Comparison of ENCODE assay signal across 10 mouse cellular contexts in the genomic region with DNA sequence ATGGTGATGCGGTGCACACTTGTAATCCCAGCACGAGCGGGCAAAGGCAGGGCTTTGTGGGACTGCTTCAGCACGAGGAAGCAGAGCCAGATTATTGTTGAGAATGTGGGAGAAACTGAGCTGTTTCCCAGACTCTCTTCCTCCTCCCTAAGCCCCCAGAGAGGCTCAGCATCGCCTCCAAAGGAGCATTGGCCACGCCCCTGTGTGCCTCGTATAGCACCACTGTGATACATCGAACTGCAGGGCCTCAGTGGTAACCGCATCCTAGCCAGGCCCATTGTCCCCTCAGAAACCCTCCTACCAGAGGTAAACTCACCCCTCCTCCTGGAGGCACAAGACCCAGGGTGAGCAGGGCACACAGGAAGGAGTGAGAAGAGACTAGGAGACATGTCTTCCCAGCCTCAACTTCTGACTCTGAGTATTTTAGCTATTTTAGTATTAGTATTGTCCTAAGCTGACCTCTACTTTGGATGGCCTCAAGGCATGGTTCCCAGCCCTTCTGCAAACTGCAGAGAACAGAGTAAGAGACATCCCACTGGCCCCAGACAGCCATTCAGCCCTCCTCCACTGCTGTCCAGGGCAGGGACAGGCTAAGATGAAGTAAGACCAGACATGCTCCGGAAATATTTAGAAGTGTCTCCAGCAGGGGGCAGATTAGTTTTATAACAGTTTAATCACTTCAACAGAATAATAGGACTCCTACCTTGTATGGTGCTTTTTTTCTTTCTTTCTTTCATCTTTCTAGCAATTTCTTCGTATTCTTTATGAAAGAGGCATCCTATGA. TPM values are rescaled to one million over a fixed set of nuclear protein-coding genes. Genes with fewer than 3 reads are reported as not detected.
A peak's percentile ranks its signal among the peaks of the same experiment; 100 is the strongest.
DNase-seq lines count a peak whose midpoint lies in the region; ATAC-seq and TF ChIP-seq lines count a peak whose summit lies in the region.
"Had no signal": no experiment of that assay in that cellular context is flagged by ENCODE, and none has a peak within 500 bp of the region (broad histone marks: within the 10 kb centered on the region; RNA-seq: fewer than 3 reads in every experiment).

No protein-coding gene starts in this region.

- peak; percentile 64 for TF ChIP-seq CTCF in kidney, postnatal 0 days (IDR thresholded peaks at IDR 0.05; ENCODE audit: low read depth)
- peak; percentile 1; the same call in 1 of the 2 replicates for TF ChIP-seq CTCF in E14TG2a.4 (conservative IDR thresholded peaks at IDR 0.05; ENCODE audit: low read length)
- peak; percentile 8; the same call in 1 of the 2 replicates for TF ChIP-seq CTCF in brain, embryonic 14.5 days (IDR thresholded peaks at IDR 0.05; ENCODE audit: borderline replicate concordance, extremely low read depth, insufficient read depth, insufficient read length)
- peak; percentile 57 for TF ChIP-seq CTCF in lung, postnatal 0 days (IDR thresholded peaks at IDR 0.05)

- H3K4me1 ChIP-seq in kidney, postnatal 0 days (replicated peaks; ENCODE audit: insufficient read depth, low read length) = no peaks in the 10 kb centered on the region
- peaks cover 10% of the 10 kb centered on the region; the same call in 1 of the 2 replicates for H3K4me1 ChIP-seq in kidney, embryonic 15.5 days
- H3K4me1 ChIP-seq in E14TG2a.4 (replicated peaks; ENCODE audit: low read depth, low read length) = peaks cover 41% of the 10 kb centered on the region
- H3K4me1 ChIP-seq in lung, postnatal 0 days (ENCODE audit: insufficient read depth, low read depth, low read length) = no peaks in the 10 kb centered on the region
- peaks cover 6% of the 10 kb centered on the region; the same call in 1 of the 2 replicates for H3K4me1 ChIP-seq in neural tube, embryonic 15.5 days

- no peaks in the 10 kb centered on the region for H3K36me3 ChIP-seq in kidney, postnatal 0 days (ENCODE audit: insufficient read depth, low read length)
- H3K36me3 ChIP-seq in kidney, embryonic 15.5 days = no peaks in the 10 kb centered on the region
- H3K36me3 ChIP-seq in E14TG2a.4 (ENCODE audit: insufficient read depth, low read length) = no peaks in the 10 kb centered on the region
- no peaks in the 10 kb centered on the region for H3K36me3 ChIP-seq in lung, postnatal 0 days (ENCODE audit: insufficient read depth, low read length)
- H3K36me3 ChIP-seq in neural tube, embryonic 15.5 days = no peaks in the 10 kb centered on the region
- H3K36me3 ChIP-seq: embryonic facial prominence, embryonic 12.5 days; limb, embryonic 12.5 days had no signal

- peak; percentile 75 for DNase-seq in kidney, postnatal 0 days (ENCODE audit: low spot score)
- DNase-seq in brain, embryonic 14.5 days (ENCODE audit: low read depth) = peak; percentile 63
- DNase-seq in lung, postnatal 0 days (ENCODE audit: low spot score) = peak; percentile 71
- no peak for DNase-seq in ovary, postnatal 36 days (ENCODE audit: low spot score)

- TF ChIP-seq POLR2A in brain, embryonic 14.5 days (IDR thresholded peaks at IDR 0.05; ENCODE audit: borderline replicate concordance, extremely low read depth, insufficient read depth, insufficient read length, poor library complexity, severe bottlenecking) = no peak

- no peak overlapping the region for H3K27ac ChIP-seq in kidney, postnatal 0 days
- no peak overlapping the region for H3K27ac ChIP-seq in kidney, embryonic 15.5 days
- H3K27ac ChIP-seq in lung, postnatal 0 days (ENCODE audit: low read length) = no peak overlapping the region
- H3K27ac ChIP-seq in neural tube, embryonic 15.5 days (replicated peaks) = no peak overlapping the region
- H3K27ac ChIP-seq: embryonic facial prominence, embryonic 12.5 days; limb, embryonic 12.5 days had no signal

- H3K27me3 ChIP-seq in kidney, postnatal 0 days (ENCODE audit: insufficient read depth, low read length) = no peaks in the 10 kb centered on the region
- H3K27me3 ChIP-seq in kidney, embryonic 15.5 days = no peaks in the 10 kb centered on the region
- H3K27me3 ChIP-seq in E14TG2a.4 (ENCODE audit: insufficient read depth, low read length) = peaks cover 2% of the 10 kb centered on the region; the same call in 1 of the 2 replicates
- no peaks in the 10 kb centered on the region for H3K27me3 ChIP-seq in lung, postnatal 0 days (replicated peaks; ENCODE audit: insufficient read depth, low read length)
- no peaks in the 10 kb centered on the region for H3K27me3 ChIP-seq in neural tube, embryonic 15.5 days (replicated peaks)
- H3K27me3 ChIP-seq: embryonic facial prominence, embryonic 12.5 days; limb, embryonic 12.5 days had no signal

- no peak; the same call in 1 of the 2 replicates for ATAC-seq in kidney, postnatal 0 days (replicated peaks; ENCODE audit: low FRiP score, low read depth)
- ATAC-seq in kidney, embryonic 15.5 days (replicated peaks; ENCODE audit: low FRiP score) = no peak
- peak; percentile 49; the same call in 1 of the 2 replicates for ATAC-seq in lung, postnatal 0 days
- ATAC-seq in erythroid progenitor cell, adult 5-6 weeks (replicated peaks; ENCODE audit: low FRiP score, poor library complexity, severe bottlenecking) = no peak
- ATAC-seq in neural tube, embryonic 15.5 days (ENCODE audit: low FRiP score) = no peak

- no peak for TF ChIP-seq EP300 in lung, postnatal 0 days (IDR thresholded peaks at IDR 0.05)

- no peak overlapping the region for H3K4me3 ChIP-seq in kidney, postnatal 0 days (replicated peaks; ENCODE audit: low read depth, low read length)
- no peak overlapping the region for H3K4me3 ChIP-seq in kidney, embryonic 15.5 days (replicated peaks)
- peak overlapping the region; percentile 29; the same call in 1 of the 2 replicates for H3K4me3 ChIP-seq in E14TG2a.4 (replicated peaks; ENCODE audit: low read length)
- H3K4me3 ChIP-seq in lung, postnatal 0 days (ENCODE audit: low read depth, low read length) = no peak overlapping the region
- no peak overlapping the region for H3K4me3 ChIP-seq in neural tube, embryonic 15.5 days (replicated peaks)
- H3K4me3 ChIP-seq: embryonic facial prominence, embryonic 12.5 days; limb, embryonic 12.5 days had no signal

- H3K9ac ChIP-seq in kidney, postnatal 0 days (ENCODE audit: low read depth, low read length) = no peak overlapping the region
- H3K9ac ChIP-seq in kidney, embryonic 15.5 days = no peak overlapping the region
- no peak overlapping the region for H3K9ac ChIP-seq in lung, postnatal 0 days (replicated peaks; ENCODE audit: low read depth)
- no peak overlapping the region for H3K9ac ChIP-seq in neural tube, embryonic 15.5 days (replicated peaks)
- H3K9ac ChIP-seq: embryonic facial prominence, embryonic 12.5 days; limb, embryonic 12.5 days had no signal

- H3K4me2 ChIP-seq in kidney, postnatal 0 days (ENCODE audit: low read length) = no peak overlapping the region
- H3K4me2 ChIP-seq in kidney, embryonic 15.5 days = no peak overlapping the region
- H3K4me2 ChIP-seq in lung, postnatal 0 days (replicated peaks; ENCODE audit: low read depth, low read length) = no peak overlapping the region
- H3K4me2 ChIP-seq in neural tube, embryonic 15.5 days = no peak overlapping the region
- H3K4me2 ChIP-seq: embryonic facial prominence, embryonic 12.5 days; limb, embryonic 12.5 days had no signal

- WGBS in kidney, postnatal 0 days = 56% methylated on average over 11 of the region's 11 CpGs
- WGBS in kidney, embryonic 15.5 days = 58% methylated on average over 11 of the region's 11 CpGs
- WGBS in lung, postnatal 0 days = 58% methylated on average over 11 of the region's 11 CpGs
- WGBS in neural tube, embryonic 15.5 days = 49% methylated on average over 11 of the region's 11 CpGs

- no peaks in the 10 kb centered on the region for H3K9me3 ChIP-seq in kidney, postnatal 0 days (replicated peaks; ENCODE audit: low read length)
- no peaks in the 10 kb centered on the region for H3K9me3 ChIP-seq in kidney, embryonic 15.5 days (replicated peaks)
- peaks cover 4% of the 10 kb centered on the region for H3K9me3 ChIP-seq in E14TG2a.4 (ENCODE audit: low read length)
- H3K9me3 ChIP-seq in lung, postnatal 0 days (ENCODE audit: low read length) = no peaks in the 10 kb centered on the region
- H3K9me3 ChIP-seq in neural tube, embryonic 15.5 days (replicated peaks) = no peaks in the 10 kb centered on the region
- H3K9me3 ChIP-seq: limb, embryonic 12.5 days had no signal

RNA-seq across cellular contexts. Expression of a gene that starts 45.2 kb away (rescaled TPM):
- polyA plus RNA-seq in kidney, postnatal 0 days (2015; fragmentation: Nextera tagmentation; extraction: Ambion mirVana) = not detected in 2 replicates
- polyA plus RNA-seq in kidney, embryonic 15.5 days (2015; fragmentation: Nextera tagmentation; extraction: Ambion mirVana) = not detected in 2 replicates
- not detected in 2 replicates for polyA plus RNA-seq in brain, embryonic 14.5 days (2012; rRNA removed)
- not detected in 2 replicates for polyA plus RNA-seq in lung, postnatal 0 days (2015; fragmentation: Nextera tagmentation; extraction: Ambion mirVana)
- total RNA-seq in erythroid progenitor cell, adult 5-6 weeks (2015; ENCODE audit: low replicate concordance) = not detected in 2 replicates
- not detected in 2 replicates for total RNA-seq in erythroid progenitor cell, adult 5-6 weeks (2017; ENCODE audit: low replicate concordance)
- not detected in 2 replicates for polyA plus RNA-seq in neural tube, embryonic 15.5 days (2015; fragmentation: Nextera tagmentation; extraction: Ambion mirVana)
- polyA plus RNA-seq: embryonic facial prominence, embryonic 12.5 days; limb, embryonic 12.5 days had no signal

RNA-seq across cellular contexts. Expression of a gene that starts 53.1 kb away (rescaled TPM):
- polyA plus RNA-seq in kidney, postnatal 0 days (2015; fragmentation: Nextera tagmentation; extraction: Ambion mirVana) = 6.2 TPM in 2 replicates
- 8.5 and 10.2 TPM in 2 replicates for polyA plus RNA-seq in kidney, embryonic 15.5 days (2015; fragmentation: Nextera tagmentation; extraction: Ambion mirVana)
- 17.3 and 17.8 TPM in 2 replicates for polyA plus RNA-seq in brain, embryonic 14.5 days (2012; rRNA removed)
- 4.2 and 5.2 TPM in 2 replicates for polyA plus RNA-seq in lung, postnatal 0 days (2015; fragmentation: Nextera tagmentation; extraction: Ambion mirVana)
- total RNA-seq in erythroid progenitor cell, adult 5-6 weeks (2015; ENCODE audit: low replicate concordance) = not detected in 2 replicates
- total RNA-seq in erythroid progenitor cell, adult 5-6 weeks (2017; ENCODE audit: low replicate concordance) = not detected in 2 replicates
- 11.2 and 11.7 TPM in 2 replicates for polyA plus RNA-seq in neural tube, embryonic 15.5 days (2015; fragmentation: Nextera tagmentation; extraction: Ambion mirVana)

Comparison
In these comparisons a context has a peak if more than half of its experiments do, and no peak if none do; other contexts are left out.
1. CTCF ChIP-seq: peak in every context shown above with its lines; median percentile 64 in kidney, postnatal 0 days; 57 in lung, postnatal 0 days; 8 in brain, embryonic 14.5 days; 1 in E14TG2a.4.